Mouse (Mus musculus) cerebellum, adult 18-20 months (tissue): Measurements from ENCODE around the gene Btla.

Experiments used
- DNase-seq, 2 experiments: peaks; one replicate each; pipeline ENCODE4 v3.0.0; 2021

The Btla gene

DNA sequence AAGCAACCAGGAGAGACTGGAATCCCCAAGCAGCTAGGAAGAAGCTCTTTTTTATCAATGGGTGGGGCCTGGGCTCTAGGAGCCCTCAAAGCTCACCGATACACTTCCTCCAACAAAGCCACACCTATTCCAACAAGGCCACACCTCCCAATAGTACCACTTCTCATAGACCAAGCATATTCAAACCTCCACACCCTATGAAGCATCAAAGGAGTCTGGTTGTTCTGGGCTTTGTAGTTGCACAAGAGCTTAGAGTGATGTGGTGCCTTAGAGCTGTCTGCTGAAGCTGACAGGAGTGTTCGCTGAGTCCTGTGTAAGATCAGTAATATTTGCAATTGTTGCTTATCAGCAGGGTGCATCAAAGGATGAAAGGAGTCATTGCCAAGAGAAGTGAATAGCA, 37.2 kb downstream of the Btla start:
- DNase-seq: no peak

DNA sequence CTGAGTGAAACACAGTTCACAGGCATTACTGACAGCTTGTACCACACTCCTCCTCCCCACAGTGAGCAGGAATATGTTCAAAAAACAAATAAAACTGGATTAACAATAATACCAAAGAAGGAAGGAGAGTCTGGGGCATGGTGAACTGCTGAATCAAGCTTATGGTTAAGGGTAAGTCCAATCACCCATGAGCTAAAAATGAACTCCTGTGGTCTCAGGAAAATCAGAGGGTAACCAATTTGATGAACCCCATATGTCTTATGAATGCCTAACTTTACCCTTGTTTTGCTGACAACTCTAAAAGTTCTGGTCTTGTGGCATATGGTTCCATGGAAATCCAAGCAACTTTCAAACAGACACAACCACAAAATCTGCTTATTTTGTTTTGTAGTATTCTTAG, 37.9 kb downstream of the Btla start:
- DNase-seq: no peak

DNA sequence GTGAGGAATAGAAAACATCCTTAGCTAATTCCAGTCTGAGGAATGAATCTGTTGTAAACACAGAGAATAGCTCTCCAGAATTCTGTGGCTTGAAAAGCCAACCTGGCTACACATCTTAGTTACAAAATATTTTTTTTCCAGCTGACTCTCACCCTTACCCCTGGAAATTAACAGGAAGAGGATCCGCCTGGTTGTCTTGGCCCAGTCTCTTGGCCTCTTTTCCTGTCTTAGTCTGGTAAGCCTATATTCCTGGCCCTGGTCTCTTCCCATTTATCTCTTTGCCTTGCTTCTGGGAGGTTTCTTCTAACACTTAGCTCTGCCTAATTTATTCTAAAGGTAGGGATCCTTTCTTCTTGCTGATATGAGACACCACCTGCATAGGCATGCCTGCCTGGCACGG, 45.8 kb downstream of the Btla start:
- DNase-seq: no peak

DNA sequence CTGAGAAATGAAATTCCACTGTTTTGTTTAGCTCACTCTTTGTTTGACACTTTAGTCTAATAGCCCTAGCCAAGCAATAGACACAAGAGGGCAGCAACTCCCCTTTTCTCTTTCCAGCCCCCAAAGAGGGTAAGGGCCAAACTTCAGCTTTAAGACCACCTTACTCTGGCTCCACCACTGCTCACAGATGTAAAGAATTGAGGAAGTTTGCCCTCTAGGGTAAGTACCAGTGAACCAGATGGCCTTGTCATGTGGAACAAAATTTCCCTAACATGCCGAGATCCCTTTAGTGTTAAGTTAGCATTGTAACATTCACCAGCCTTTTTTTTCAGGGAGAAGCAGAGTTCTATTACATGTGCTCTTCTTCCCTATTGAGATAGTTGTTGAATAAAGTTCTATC, 59.0 kb downstream of the Btla start:
- DNase-seq: no peak

DNA sequence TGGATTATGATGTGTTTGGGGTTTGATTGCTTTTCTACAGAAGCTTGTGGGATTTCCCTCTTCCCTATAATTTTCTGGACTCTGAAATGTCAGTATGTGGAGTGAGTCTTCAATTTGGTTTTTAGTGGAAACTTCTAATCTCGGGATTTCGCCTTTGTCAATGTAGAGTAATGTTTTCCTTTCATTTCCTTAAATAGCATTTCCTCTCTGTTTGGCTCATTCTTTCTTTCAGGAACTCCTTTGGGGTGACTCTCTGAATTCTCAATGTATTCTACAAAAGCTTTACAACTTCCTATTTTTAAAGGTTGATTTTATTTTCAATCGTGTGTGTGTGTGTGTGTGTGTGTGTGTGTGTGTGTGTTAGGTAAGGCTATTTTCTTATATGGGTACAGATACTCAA, 73.7 kb downstream of the Btla start:
- no peak for DNase-seq
